Mouse (Mus musculus) kidney, embryonic 16.5 days (tissue): Measurements from ENCODE around the gene Mad2l2. TPM values are rescaled to one million over a fixed set of nuclear protein-coding genes. Genes with fewer than 3 reads are reported as not detected.

Source experiments
- ATAC-seq: fragments of 200-750 bp; cut with Nextera tagmentation; 2 replicates; pipeline ENCODE4 v1.8.0; 2017; ENCODE audit warnings: moderate TSS enrichment; ENCODE audit not compliant: low FRiP score, low TSS enrichment
- H3K27ac ChIP-seq: fragments of 300-500 bp; sonication (generic); 2 replicates; pipeline ENCODE4 v1.5.1; 2014; ENCODE audit warnings: low read length
- H3K27me3 ChIP-seq: fragments of 300-500 bp; sonication (generic); 2 replicates; pipeline ENCODE4 v1.6.1; 2014; ENCODE audit warnings: low read length, control low read depth, mixed read lengths; ENCODE audit not compliant: insufficient read depth
- H3K36me3 ChIP-seq: fragments of 300-500 bp; sonication (generic); 2 replicates; pipeline ENCODE4 v1.6.1; 2014; ENCODE audit warnings: low read length, control low read depth, mixed read lengths; ENCODE audit not compliant: insufficient read depth
- H3K4me1 ChIP-seq: fragments of 300-500 bp; sonication (generic); 2 replicates; pipeline ENCODE4 v1.6.1; 2014; ENCODE audit warnings: low read length, control low read depth, mixed read lengths; ENCODE audit not compliant: insufficient read depth
- H3K4me2 ChIP-seq: fragments of 300-500 bp; sonication (generic); replicated peaks from 2 replicates; pipeline ENCODE4 v1.6.1; 2014; ENCODE audit warnings: low read depth, low read length
- H3K4me3 ChIP-seq: fragments of 300-500 bp; sonication (generic); 2 replicates; pipeline ENCODE4 v1.5.1; 2014; ENCODE audit warnings: mild to moderate bottlenecking, low read length
- H3K9ac ChIP-seq: fragments of 300-500 bp; sonication (generic); replicated peaks from 2 replicates; pipeline ENCODE4 v1.6.1; 2014; ENCODE audit warnings: low read length
- H3K9me3 ChIP-seq: fragments of 300-500 bp; sonication (generic); 2 replicates; pipeline ENCODE4 v1.6.1; 2016; ENCODE audit warnings: low read length, control low read depth
- WGBS: fragments of 180-500 bp; shearing (Covaris S2); extraction: QIAGEN DNeasy Blood & Tissue Kit; methylation state at CpG from one replicate; pipeline ENCODE4 v1.1.7; 2014; 5-methylcytosine and 5-hydroxymethylcytosine counted together
- polyA plus RNA-seq: library from polyadenylated mRNA; unstranded; fragments of >200 nt; fragmentation: Nextera tagmentation; extraction: Ambion mirVana; gene quantifications from 2 replicates; pipeline ENCODE4 v1.2.1, GENCODE M21; 2015

Mad2l2 gene
- polyA plus RNA-seq, result 70.3 and 74.8 TPM in 2 replicates

GRCm38 (mm10) chr4:148130133-148130532 is at the start of gene Mad2l2:
TSS of gene Mad2l2 (plus strand) at chr4:148130384.
- Histone ChIP-seq H3K27me3 (peaks cover 40% of the 10 kb centered on the region), H3K4me1 (peaks cover 7% of the 10 kb centered on the region; the same call in 1 of the 2 replicates), H3K27ac (peak within 1 kb of the TSS; percentile 43), H3K4me2 (peak within 1 kb of the TSS; percentile 98), H3K36me3 (no peaks in the 10 kb centered on the region), H3K9ac (peak within 1 kb of the TSS; percentile 79), H3K4me3 (peak within 1 kb of the TSS; percentile 72), H3K9me3 (no peaks in the 10 kb centered on the region)
- no peak for ATAC-seq
- under 1% methylated on average over 18 of the region's 18 CpGs for WGBS

GRCm38 (mm10) chr4:148080597-148080973 is 49.6 kb upstream of the Mad2l2 start:
- no peak for ATAC-seq

GRCm38 (mm10) chr4:148081201-148081600 is 49.0 kb upstream of the Mad2l2 start:
- 92% methylated on average over 10 of the region's 10 CpGs for WGBS
- no peaks in the 10 kb centered on the region for H3K9me3 ChIP-seq
- H3K9ac ChIP-seq, result no peak overlapping the region

More at GRCm38 (mm10) chr4:148080597-148080973, 49.6 kb upstream of the Mad2l2 start:
- WGBS, result 88% methylated on average over 1 of the region's 1 CpGs
- no peaks in the 10 kb centered on the region for H3K9me3 ChIP-seq
- H3K4me2 ChIP-seq, result no peak overlapping the region
- no peak overlapping the region for H3K9ac ChIP-seq
- H3K36me3 ChIP-seq, result peaks cover 15% of the 10 kb centered on the region
- no peak overlapping the region for H3K27ac ChIP-seq
- H3K4me1 ChIP-seq, result peaks cover 24% of the 10 kb centered on the region
- no peak overlapping the region for H3K4me3 ChIP-seq
- no peaks in the 10 kb centered on the region for H3K27me3 ChIP-seq

GRCm38 (mm10) chr4:148082257-148083044 is 47.7 kb upstream of the Mad2l2 start:
- ATAC-seq, result 0 out of 2 replicates have a peak, but pooled peaks have one; percentile 5
- 0 out of 2 replicates have a peak overlapping the region, but pooled peaks have one; percentile 9 for H3K27ac ChIP-seq
- H3K36me3 ChIP-seq, result peaks cover 15% of the 10 kb centered on the region
- no peaks in the 10 kb centered on the region for H3K9me3 ChIP-seq
- no peak overlapping the region for H3K4me3 ChIP-seq
- WGBS, result 47% methylated on average over 12 of the region's 12 CpGs
- no peak overlapping the region for H3K9ac ChIP-seq
- H3K4me2 ChIP-seq, result no peak overlapping the region
- H3K27me3 ChIP-seq, result no peaks in the 10 kb centered on the region
- H3K4me1 ChIP-seq, result peaks cover 35% of the 10 kb centered on the region

More at GRCm38 (mm10) chr4:148081201-148081600, 49.0 kb upstream of the Mad2l2 start:
- no peaks in the 10 kb centered on the region for H3K27me3 ChIP-seq
- ATAC-seq, result no peak
- peaks cover 26% of the 10 kb centered on the region for H3K4me1 ChIP-seq
- H3K4me2 ChIP-seq, result no peak overlapping the region
- H3K4me3 ChIP-seq, result no peak overlapping the region
- no peak overlapping the region for H3K27ac ChIP-seq
- peaks cover 15% of the 10 kb centered on the region for H3K36me3 ChIP-seq

GRCm38 (mm10) chr4:148083176-148083899 is 46.8 kb upstream of the Mad2l2 start:
- Histone ChIP-seq H3K4me3 (no peak overlapping the region), H3K4me1 (peaks cover 38% of the 10 kb centered on the region), H3K27me3 (no peaks in the 10 kb centered on the region), H3K9me3 (no peaks in the 10 kb centered on the region), H3K27ac (0 out of 2 replicates have a peak overlapping the region, but pooled peaks have one; percentile 30), H3K4me2 (0 out of 2 replicates have a peak overlapping the region, but pooled peaks have one; percentile 7), H3K36me3 (peaks cover 15% of the 10 kb centered on the region), H3K9ac (no peak overlapping the region)
- WGBS, result 48% methylated on average over 21 of the region's 21 CpGs
- no peak for ATAC-seq

- Histone ChIP-seq H3K9me3 (no peaks in the 10 kb centered on the region), H3K4me2 (no peak overlapping the region), H3K9ac (no peak overlapping the region), H3K36me3 (peaks cover 15% of the 10 kb centered on the region), H3K4me3 (no peak overlapping the region), H3K27ac (no peak overlapping the region), H3K4me1 (peaks cover 38% of the 10 kb centered on the region), H3K27me3 (no peaks in the 10 kb centered on the region)
- WGBS, result 15% methylated on average over 7 of the region's 8 CpGs
- no peak for ATAC-seq
These were observed 45.9 kb upstream of the Mad2l2 start for GRCm38 (mm10) chr4:148084261-148084714.

- peaks cover 11% of the 10 kb centered on the region for H3K36me3 ChIP-seq
- no peak overlapping the region for H3K4me3 ChIP-seq
- H3K27ac ChIP-seq, result 0 out of 2 replicates have a peak overlapping the region, but pooled peaks have one; percentile 6
- H3K4me1 ChIP-seq, result peaks cover 38% of the 10 kb centered on the region
- H3K4me2 ChIP-seq, result no peak overlapping the region
- ATAC-seq, result no peak
- H3K27me3 ChIP-seq, result no peaks in the 10 kb centered on the region
- peak overlapping the region; percentile 15; the same call in 1 of the 2 replicates for H3K9ac ChIP-seq
- H3K9me3 ChIP-seq, result no peaks in the 10 kb centered on the region
- 51% methylated on average over 10 of the region's 10 CpGs for WGBS
These were observed 44.9 kb upstream of the Mad2l2 start for GRCm38 (mm10) chr4:148085131-148085906.

GRCm38 (mm10) chr4:148085907-148086305 is 44.3 kb upstream of the Mad2l2 start:
- Histone ChIP-seq H3K4me3 (no peak overlapping the region), H3K4me1 (peaks cover 38% of the 10 kb centered on the region), H3K27ac (no peak overlapping the region), H3K9ac (peak overlapping the region; percentile 15; the same call in 1 of the 2 replicates), H3K9me3 (no peaks in the 10 kb centered on the region), H3K4me2 (no peak overlapping the region), H3K36me3 (peaks cover 5% of the 10 kb centered on the region), H3K27me3 (no peaks in the 10 kb centered on the region)
- WGBS, result 97% methylated on average over 2 of the region's 3 CpGs
- no peak for ATAC-seq
